ENCODE assay signal across 32 mouse cellular contexts in genomic region chr4:89679195-89679594, GRCm38 (mm10). TPM values are rescaled to one million over a fixed set of nuclear protein-coding genes. Genes with fewer than 3 reads are reported as not detected.
DNase-seq lines count a peak whose midpoint lies in the region; ATAC-seq and TF ChIP-seq lines count a peak whose summit lies in the region.
"Had no signal": no experiment of that assay in that cellular context is flagged by ENCODE, and none has a peak within 500 bp of the region (broad histone marks: within the 10 kb centered on the region; RNA-seq: fewer than 3 reads in every experiment).

Dmrta1 (plus strand) TSS chr4:89679436.

- no peak for ATAC-seq in hindbrain, postnatal 0 days
- no peak for ATAC-seq in embryonic facial prominence, embryonic 14.5 days (ENCODE audit: low read depth)
- peak; percentile 49; the same call in 1 of the 2 replicates for ATAC-seq in forebrain, embryonic 14.5 days
- ATAC-seq in midbrain, embryonic 15.5 days (replicated peaks), result 0 out of 2 replicates have a peak, but pooled peaks have one; percentile 60
- ATAC-seq in granulocyte monocyte progenitor cell, adult 5-6 weeks (replicated peaks; ENCODE audit: poor library complexity, severe bottlenecking), result no peak

- H3K27me3 ChIP-seq in hindbrain, postnatal 0 days (ENCODE audit: insufficient read depth, low read length), result no peaks in the 10 kb centered on the region
- H3K27me3 ChIP-seq in hindbrain, embryonic 10.5 days (ENCODE audit: insufficient read depth, poor library complexity, severe bottlenecking), result no peaks in the 10 kb centered on the region
- H3K27me3 ChIP-seq in embryonic facial prominence, embryonic 14.5 days (replicated peaks; ENCODE audit: control insufficient read depth, insufficient read depth, low read length), result no peaks in the 10 kb centered on the region
- H3K27me3 ChIP-seq in forebrain, embryonic 14.5 days (replicated peaks; ENCODE audit: control insufficient read depth, insufficient read depth, low read length), result no peaks in the 10 kb centered on the region
- H3K27me3 ChIP-seq in midbrain, embryonic 15.5 days (replicated peaks), result no peaks in the 10 kb centered on the region
- H3K27me3 ChIP-seq: CH12.LX; heart, embryonic 13.5 days; hindbrain, embryonic 12.5 days; liver, embryonic 15.5 days; neural tube, embryonic 13.5 days had no signal

- DNase-seq in hindbrain, postnatal 0 days (ENCODE audit: low spot score), result peak; percentile 11
- DNase-seq in hindbrain, embryonic 10.5 days (ENCODE audit: low spot score), result no peak
- DNase-seq in embryonic facial prominence, embryonic 14.5 days (ENCODE audit: low spot score), result peak; percentile 42
- DNase-seq in forebrain, embryonic 14.5 days (ENCODE audit: low spot score), result peak; percentile 64
- DNase-seq in frontal cortex, postnatal 10 days (ENCODE audit: low spot score in 2 of 2), result no peak
- DNase-seq: adrenal gland, adult 2 months; B cell, adult 2 months; cerebellum, adult 2 months; cerebellum, postnatal 25 days; gastrocnemius, postnatal 14 days; heart, adult 2 months; heart, postnatal 14 days; kidney, adult 18-20 months; liver; lung, postnatal 4 days; retina, postnatal 1 day; right cerebral cortex, postnatal 25 days; spleen, adult 18-20 months; thymus, postnatal 14 days had no signal

- WGBS in hindbrain, postnatal 0 days, result 43% methylated on average over 5 of the region's 5 CpGs
- WGBS in hindbrain, embryonic 10.5 days, result 48% methylated on average over 5 of the region's 5 CpGs
- WGBS in embryonic facial prominence, embryonic 14.5 days, result 44% methylated on average over 5 of the region's 5 CpGs
- WGBS in forebrain, embryonic 14.5 days, result 27% methylated on average over 5 of the region's 5 CpGs
- 41% methylated on average over 5 of the region's 5 CpGs for WGBS in midbrain, embryonic 15.5 days

- H3K9me3 ChIP-seq in hindbrain, postnatal 0 days (ENCODE audit: low read length), result no peaks in the 10 kb centered on the region
- no peaks in the 10 kb centered on the region for H3K9me3 ChIP-seq in hindbrain, embryonic 10.5 days
- no peaks in the 10 kb centered on the region for H3K9me3 ChIP-seq in embryonic facial prominence, embryonic 14.5 days (ENCODE audit: control insufficient read depth, low read length)
- H3K9me3 ChIP-seq in forebrain, embryonic 14.5 days (replicated peaks; ENCODE audit: control insufficient read depth, low read length), result no peaks in the 10 kb centered on the region
- H3K9me3 ChIP-seq in midbrain, embryonic 15.5 days, result no peaks in the 10 kb centered on the region
- H3K9me3 ChIP-seq: G1E; heart, embryonic 13.5 days; hindbrain, embryonic 12.5 days; limb, embryonic 10.5 days; liver, embryonic 15.5 days; neural tube, embryonic 13.5 days had no signal

- H3K4me2 ChIP-seq in hindbrain, postnatal 0 days (ENCODE audit: low read depth, low read length), result no peak within 1 kb of the TSS
- H3K4me2 ChIP-seq in embryonic facial prominence, embryonic 14.5 days (ENCODE audit: low read depth, low read length), result no peak within 1 kb of the TSS
- no peak within 1 kb of the TSS for H3K4me2 ChIP-seq in forebrain, embryonic 14.5 days (ENCODE audit: low read length)
- no peak within 1 kb of the TSS for H3K4me2 ChIP-seq in midbrain, embryonic 15.5 days
- H3K4me2 ChIP-seq: heart, embryonic 13.5 days; hindbrain, embryonic 12.5 days; liver, embryonic 15.5 days had no signal

- no peaks in the 10 kb centered on the region for H3K36me3 ChIP-seq in hindbrain, postnatal 0 days (ENCODE audit: insufficient read depth, low read length)
- H3K36me3 ChIP-seq in hindbrain, embryonic 10.5 days, result no peaks in the 10 kb centered on the region
- H3K36me3 ChIP-seq in embryonic facial prominence, embryonic 14.5 days (ENCODE audit: control insufficient read depth, insufficient read depth, low read length), result no peaks in the 10 kb centered on the region
- no peaks in the 10 kb centered on the region for H3K36me3 ChIP-seq in forebrain, embryonic 14.5 days (ENCODE audit: control insufficient read depth, insufficient read depth, low read length)
- H3K36me3 ChIP-seq in midbrain, embryonic 15.5 days (replicated peaks), result no peaks in the 10 kb centered on the region
- H3K36me3 ChIP-seq: G1E; heart, embryonic 13.5 days; hindbrain, embryonic 12.5 days; limb, embryonic 10.5 days; liver, embryonic 15.5 days; neural tube, embryonic 13.5 days had no signal

- H3K4me3 ChIP-seq in hindbrain, postnatal 0 days (ENCODE audit: low read length), result no peak within 1 kb of the TSS
- no peak within 1 kb of the TSS for H3K4me3 ChIP-seq in hindbrain, embryonic 10.5 days
- H3K4me3 ChIP-seq in embryonic facial prominence, embryonic 14.5 days (ENCODE audit: low read depth, low read length), result no peak within 1 kb of the TSS
- H3K4me3 ChIP-seq in forebrain, embryonic 14.5 days (ENCODE audit: low read depth, low read length), result no peak within 1 kb of the TSS
- no peak within 1 kb of the TSS for H3K4me3 ChIP-seq in midbrain, embryonic 15.5 days
- H3K4me3 ChIP-seq: heart, adult 2 months; heart, embryonic 13.5 days; hindbrain, embryonic 12.5 days; limb, embryonic 10.5 days; liver, embryonic 15.5 days; myocyte; neural tube, embryonic 13.5 days had no signal

- H3K27ac ChIP-seq in hindbrain, postnatal 0 days, result no peak within 1 kb of the TSS
- H3K27ac ChIP-seq in hindbrain, embryonic 10.5 days, result no peak within 1 kb of the TSS; the same call in 1 of the 2 replicates
- H3K27ac ChIP-seq in embryonic facial prominence, embryonic 14.5 days (replicated peaks; ENCODE audit: low read depth, low read length), result no peak within 1 kb of the TSS
- no peak within 1 kb of the TSS for H3K27ac ChIP-seq in forebrain, embryonic 14.5 days (ENCODE audit: low read depth, low read length)
- no peak within 1 kb of the TSS for H3K27ac ChIP-seq in midbrain, embryonic 15.5 days
- H3K27ac ChIP-seq: heart, adult 2 months; heart, embryonic 13.5 days; hindbrain, embryonic 12.5 days; kidney, postnatal 0 days; limb, embryonic 10.5 days; liver, embryonic 15.5 days; neural tube, embryonic 13.5 days had no signal

- no peaks in the 10 kb centered on the region for H3K4me1 ChIP-seq in hindbrain, postnatal 0 days (ENCODE audit: insufficient read depth, low read length)
- H3K4me1 ChIP-seq in hindbrain, embryonic 10.5 days (replicated peaks), result peaks cover 25% of the 10 kb centered on the region
- no peaks in the 10 kb centered on the region for H3K4me1 ChIP-seq in embryonic facial prominence, embryonic 14.5 days (ENCODE audit: control insufficient read depth, insufficient read depth, low read length)
- peaks cover 15% of the 10 kb centered on the region for H3K4me1 ChIP-seq in forebrain, embryonic 14.5 days (ENCODE audit: control insufficient read depth, insufficient read depth, low read length)
- peaks cover 5% of the 10 kb centered on the region for H3K4me1 ChIP-seq in midbrain, embryonic 15.5 days
- H3K4me1 ChIP-seq: heart, embryonic 13.5 days; limb, embryonic 10.5 days; liver, embryonic 15.5 days had no signal

- TF ChIP-seq CTCF in hindbrain, postnatal 0 days (IDR thresholded peaks at IDR 0.05; ENCODE audit: low read depth), result no peak

- no peak within 1 kb of the TSS for H3K9ac ChIP-seq in hindbrain, postnatal 0 days (replicated peaks; ENCODE audit: low read length)
- no peak within 1 kb of the TSS for H3K9ac ChIP-seq in embryonic facial prominence, embryonic 14.5 days (ENCODE audit: low read depth, low read length)
- H3K9ac ChIP-seq in forebrain, embryonic 14.5 days (ENCODE audit: low read length), result no peak within 1 kb of the TSS
- no peak within 1 kb of the TSS for H3K9ac ChIP-seq in midbrain, embryonic 15.5 days
- H3K9ac ChIP-seq: heart, embryonic 13.5 days; hindbrain, embryonic 12.5 days; liver, embryonic 15.5 days; neural tube, embryonic 13.5 days had no signal

RNA-seq across cellular contexts. Expression of gene Dmrta1, which starts in this region (rescaled TPM):
- total RNA-seq in hindbrain, postnatal 0 days (2014; rRNA removed), result 1.3 and 1.7 TPM in 2 replicates
- polyA plus RNA-seq in hindbrain, postnatal 0 days (2015; fragmentation: Nextera tagmentation; extraction: Ambion mirVana), result 0.30 and 0.40 TPM in 2 replicates
- polyA plus RNA-seq in hindbrain, embryonic 10.5 days (2016; fragmentation: Nextera tagmentation; extraction: Ambion mirVana), result 0.72 and 0.78 TPM in 2 replicates
- 0.56 and 0.64 TPM in 2 replicates for polyA plus RNA-seq in embryonic facial prominence, embryonic 14.5 days (2014; fragmentation: Nextera tagmentation; extraction: Ambion mirVana)
- 0.77 and 0.79 TPM in 2 replicates for polyA plus RNA-seq in forebrain, embryonic 14.5 days (2014; fragmentation: Nextera tagmentation; extraction: Ambion mirVana)
- 0.27 and 0.37 TPM in 2 replicates for polyA plus RNA-seq in midbrain, embryonic 15.5 days (2015; fragmentation: Nextera tagmentation; extraction: Ambion mirVana)
- total RNA-seq in granulocyte monocyte progenitor cell, adult 5-6 weeks (2014; fragmentation: Nextera tagmentation), result not detected in 2 replicates
- total RNA-seq in granulocyte monocyte progenitor cell, adult 5-6 weeks (2017), result not detected in 2 replicates
- total RNA-seq: CH12.LX; gastrocnemius, postnatal 14 days; heart, adult 2 months; heart, postnatal 14 days; megakaryocyte-erythroid progenitor cell, adult 5-6 weeks had no signal
- polyA plus RNA-seq: G1E; heart, adult 2 months; liver, embryonic 15.5 days; lung, embryonic 16.5 days; myocyte had no signal

Comparison
In these comparisons a context has a peak if more than half of its experiments do, and no peak if none do; other contexts are left out.
1. Peak in DNase-seq in embryonic facial prominence, embryonic 14.5 days; RNA of the gene not detected or under 1 TPM.
2. Peak in DNase-seq and ATAC-seq in forebrain, embryonic 14.5 days; RNA of the gene not detected or under 1 TPM.
3. Peak in ATAC-seq in midbrain, embryonic 15.5 days; RNA of the gene not detected or under 1 TPM.